Mouse (Mus musculus): ENCODE results near the gene Zfp592. TPM values are rescaled to one million over a fixed set of nuclear protein-coding genes. Genes with fewer than 3 reads are reported as not detected.
"Not testable (repeated sequence)": the region's sequence is repeated elsewhere in the genome, so short reads cannot be mapped to it uniquely, and the experiment has no call there.

The Zfp592 gene
- polyA plus RNA-seq, 1 experiment from 2014 or later: 10.1 TPM

DNA sequence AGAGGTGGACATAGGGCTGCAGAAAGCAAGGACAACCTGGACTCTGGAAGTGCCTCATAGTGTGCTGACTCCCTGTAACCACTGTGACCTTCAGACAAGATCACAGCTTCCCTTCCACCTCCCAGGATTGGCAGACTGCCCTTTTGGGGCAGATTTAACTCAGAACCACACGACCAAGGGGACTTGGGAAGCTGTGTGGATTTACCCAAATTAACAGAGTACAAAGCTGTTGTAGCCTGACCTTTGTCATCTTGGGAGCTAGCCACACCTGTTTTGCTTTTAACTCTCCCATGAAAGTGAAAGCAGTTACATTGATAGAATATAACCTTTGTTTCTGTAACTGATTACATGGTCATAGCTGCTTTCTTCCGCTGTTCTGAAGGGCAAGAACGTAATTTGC is 22.6 kb upstream of the Zfp592 start:
- Histone ChIP-seq H3K36me3 (ENCODE audit: control insufficient read depth, insufficient read depth) (no peaks in the 10 kb centered on the region), H3K27ac (ENCODE audit: low read length) (no peak overlapping the region; the same call in 1 of the 2 replicates), H3K9ac (ENCODE audit: low read length) (no peak overlapping the region), H3K4me2 (ENCODE audit: low read depth, low read length) (no peak overlapping the region), H3K4me1 (ENCODE audit: control insufficient read depth, insufficient read depth, low read length) (peaks cover 5% of the 10 kb centered on the region; the same call in 1 of the 2 replicates), H3K27me3 (ENCODE audit: control insufficient read depth, insufficient read depth, low read length) (no peaks in the 10 kb centered on the region), H3K9me3 (replicated peaks; ENCODE audit: control insufficient read depth, low read length) (peaks cover 7% of the 10 kb centered on the region; the same call in 1 of the 2 replicates), H3K4me3 (ENCODE audit: low read length) (no peak overlapping the region)
- 61% methylated on average over 3 of the region's 3 CpGs for WGBS
- no peak for ATAC-seq (replicated peaks; ENCODE audit: extremely low read depth, insufficient read depth, low FRiP score)

DNA sequence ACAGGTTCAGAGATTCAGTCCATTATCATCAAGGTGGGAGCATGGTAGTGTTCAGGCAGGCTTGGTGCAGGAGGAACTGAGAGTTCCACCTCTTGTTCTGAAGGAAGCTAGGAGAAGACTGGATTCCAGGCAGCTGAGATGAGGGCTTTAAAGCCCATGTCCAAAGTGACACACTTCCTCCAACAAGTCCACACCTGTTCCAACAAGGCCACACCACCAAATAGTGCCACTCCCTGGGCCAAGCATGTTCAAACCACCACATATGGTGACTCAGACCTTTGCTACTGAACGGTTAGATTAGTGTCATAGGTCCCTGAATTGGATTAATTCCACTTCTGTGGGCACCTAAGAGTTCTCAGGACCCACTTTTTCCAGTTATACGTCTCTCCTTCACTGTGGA is 22.1 kb upstream of the Zfp592 start:
- Histone ChIP-seq H3K4me2 (ENCODE audit: low read depth, low read length) (no peak overlapping the region), H3K27me3 (ENCODE audit: control insufficient read depth, insufficient read depth, low read length) (no peaks in the 10 kb centered on the region), H3K36me3 (ENCODE audit: control insufficient read depth, insufficient read depth) (no peaks in the 10 kb centered on the region), H3K9me3 (replicated peaks; ENCODE audit: control insufficient read depth, low read length) (peaks cover 6% of the 10 kb centered on the region; the same call in 1 of the 2 replicates), H3K27ac (ENCODE audit: low read length) (no peak overlapping the region), H3K4me1 (ENCODE audit: control insufficient read depth, insufficient read depth, low read length) (peaks cover 5% of the 10 kb centered on the region; the same call in 1 of the 2 replicates), H3K9ac (ENCODE audit: low read length) (no peak overlapping the region), H3K4me3 (ENCODE audit: low read length) (no peak overlapping the region)
- no peak for ATAC-seq (replicated peaks; ENCODE audit: extremely low read depth, insufficient read depth, low FRiP score)
- 84% methylated on average over 2 of the region's 2 CpGs for WGBS

DNA sequence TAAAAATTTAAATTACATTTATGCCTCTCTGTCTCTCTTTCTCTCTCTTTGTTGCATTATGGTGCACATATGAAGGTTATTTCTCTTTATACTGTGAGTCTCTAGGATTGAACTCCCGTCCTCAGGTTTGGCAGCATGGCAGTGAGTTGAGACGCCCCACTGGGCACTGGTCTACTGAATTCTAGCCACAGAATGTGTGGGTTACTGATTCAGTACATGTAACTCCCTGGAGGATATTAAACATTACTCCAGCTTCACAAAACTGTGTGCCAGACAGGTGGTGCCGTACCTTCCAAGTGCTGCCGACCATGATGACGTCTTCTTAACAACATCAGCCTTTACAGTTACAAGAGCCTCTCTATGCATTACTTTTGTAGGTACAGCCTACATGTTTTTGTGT is 21.4 kb upstream of the Zfp592 start:
- no peak overlapping the region for H3K27ac ChIP-seq (ENCODE audit: low read length)
- WGBS: 92% methylated on average over 5 of the region's 5 CpGs
- no peak overlapping the region for H3K4me2 ChIP-seq (ENCODE audit: low read depth, low read length)
- H3K9me3 ChIP-seq (replicated peaks; ENCODE audit: control insufficient read depth, low read length): peaks cover 4% of the 10 kb centered on the region; the same call in 1 of the 2 replicates
- H3K4me3 ChIP-seq (ENCODE audit: low read length): no peak overlapping the region
- no peaks in the 10 kb centered on the region for H3K36me3 ChIP-seq (ENCODE audit: control insufficient read depth, insufficient read depth)
- no peak overlapping the region for H3K9ac ChIP-seq (ENCODE audit: low read length)
- no peaks in the 10 kb centered on the region for H3K27me3 ChIP-seq (ENCODE audit: control insufficient read depth, insufficient read depth, low read length)
- peaks cover 5% of the 10 kb centered on the region; the same call in 1 of the 2 replicates for H3K4me1 ChIP-seq (ENCODE audit: control insufficient read depth, insufficient read depth, low read length)
- no peak for ATAC-seq (replicated peaks; ENCODE audit: extremely low read depth, insufficient read depth, low FRiP score)

DNA sequence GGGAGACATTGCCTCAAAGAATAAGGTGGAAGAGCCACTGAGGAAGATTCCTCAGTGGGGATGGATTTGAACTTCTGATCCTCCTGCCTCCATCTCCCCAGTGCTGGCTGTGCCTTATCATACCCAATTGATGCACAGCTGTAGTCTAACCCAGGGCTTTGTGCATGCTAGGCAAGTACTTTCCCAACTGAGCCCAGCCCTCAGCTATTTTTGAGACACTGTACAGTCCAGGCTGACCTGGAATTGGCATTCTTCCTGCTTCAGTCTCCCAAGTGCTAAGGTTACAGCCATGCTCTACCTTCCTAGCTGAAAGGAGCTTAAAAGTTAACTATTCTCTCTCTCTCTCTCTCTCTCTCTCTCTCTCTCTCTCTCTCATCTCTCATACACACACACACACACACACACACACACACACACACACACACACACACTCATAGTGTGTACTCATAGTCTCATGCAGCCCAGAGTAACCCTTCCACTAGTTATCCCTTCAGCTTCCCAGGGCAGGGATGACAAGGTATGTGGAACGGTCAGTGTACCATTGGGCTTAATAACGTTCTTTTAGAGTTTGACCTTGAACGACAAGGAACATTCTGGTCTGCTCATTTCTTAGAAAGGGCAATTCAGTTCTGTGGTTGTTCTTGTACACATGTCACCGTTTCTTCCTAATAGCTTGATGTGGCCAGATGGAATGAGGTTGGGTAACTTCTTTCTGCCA is 20.4 kb upstream of the Zfp592 start:
- H3K9ac ChIP-seq (ENCODE audit: low read length); H3K4me1 ChIP-seq (ENCODE audit: control insufficient read depth, insufficient read depth, low read length): not testable (repeated sequence)
- WGBS: 61% methylated on average over 4 of the region's 4 CpGs

DNA sequence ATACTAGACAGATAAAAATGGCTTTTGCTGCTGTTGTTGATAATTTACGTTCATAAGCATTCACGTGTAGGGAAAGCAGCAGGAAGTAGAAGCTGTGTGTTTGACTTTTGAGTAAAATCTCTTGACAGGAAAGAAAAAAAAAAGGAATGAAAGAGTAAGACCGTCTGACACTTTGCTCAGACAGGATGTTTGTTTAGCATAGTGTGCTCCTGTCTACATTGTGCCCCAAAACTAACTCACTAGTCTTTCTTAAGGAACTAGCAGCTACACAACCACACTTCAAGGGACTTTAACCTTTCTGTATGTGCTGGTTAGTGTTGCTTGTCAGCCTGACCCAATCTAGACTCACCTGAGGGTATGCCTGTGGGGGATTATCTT is 19.9 kb upstream of the Zfp592 start:
- ATAC-seq (replicated peaks; ENCODE audit: extremely low read depth, insufficient read depth, low FRiP score); H3K4me3 ChIP-seq (ENCODE audit: low read length); H3K4me1 ChIP-seq (ENCODE audit: control insufficient read depth, insufficient read depth, low read length); H3K4me2 ChIP-seq (ENCODE audit: low read depth, low read length); H3K27me3 ChIP-seq (ENCODE audit: control insufficient read depth, insufficient read depth, low read length); H3K9me3 ChIP-seq (replicated peaks; ENCODE audit: control insufficient read depth, low read length); H3K9ac ChIP-seq (ENCODE audit: low read length); H3K36me3 ChIP-seq (ENCODE audit: control insufficient read depth, insufficient read depth); H3K27ac ChIP-seq (ENCODE audit: low read length): not testable (repeated sequence)
- 43% methylated on average over 3 of the region's 3 CpGs for WGBS

More for the DNA sequence above, 20.4 kb upstream of the Zfp592 start:
- H3K36me3 ChIP-seq (ENCODE audit: control insufficient read depth, insufficient read depth); H3K27ac ChIP-seq (ENCODE audit: low read length); H3K4me3 ChIP-seq (ENCODE audit: low read length); H3K27me3 ChIP-seq (ENCODE audit: control insufficient read depth, insufficient read depth, low read length); H3K4me2 ChIP-seq (ENCODE audit: low read depth, low read length); H3K9me3 ChIP-seq (replicated peaks; ENCODE audit: control insufficient read depth, low read length): not testable (repeated sequence)
- peak; percentile 32; the same call in 1 of the 2 replicates for ATAC-seq (replicated peaks; ENCODE audit: extremely low read depth, insufficient read depth, low FRiP score)

DNA sequence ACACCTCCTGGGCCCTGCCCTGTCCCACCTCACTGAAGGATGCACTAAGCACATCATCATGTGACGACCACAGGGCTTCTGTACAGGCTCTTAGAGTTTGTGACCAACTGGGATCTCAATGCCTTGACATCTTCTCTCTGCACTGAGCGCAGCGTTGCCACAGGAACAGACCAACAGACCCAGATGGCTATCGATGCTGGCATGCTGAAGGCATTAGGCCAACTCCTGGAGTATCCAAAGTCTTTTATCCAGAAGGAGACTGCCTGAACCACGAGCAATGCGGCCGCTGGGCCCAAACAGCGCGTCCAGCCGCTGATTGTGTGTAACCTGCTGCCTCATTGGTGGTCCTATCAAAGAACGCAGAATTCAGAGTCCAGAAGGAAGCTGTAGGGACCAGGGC is 12.9 kb upstream of the Zfp592 start:
- Histone ChIP-seq H3K27me3 (ENCODE audit: control insufficient read depth, insufficient read depth, low read length) (no peaks in the 10 kb centered on the region), H3K9me3 (replicated peaks; ENCODE audit: control insufficient read depth, low read length) (no peaks in the 10 kb centered on the region), H3K27ac (ENCODE audit: low read length) (no peak overlapping the region), H3K9ac (ENCODE audit: low read length) (no peak overlapping the region), H3K4me2 (ENCODE audit: low read depth, low read length) (no peak overlapping the region), H3K4me1 (ENCODE audit: control insufficient read depth, insufficient read depth, low read length) (no peaks in the 10 kb centered on the region), H3K4me3 (ENCODE audit: low read length) (no peak overlapping the region), H3K36me3 (ENCODE audit: control insufficient read depth, insufficient read depth) (no peaks in the 10 kb centered on the region)
- ATAC-seq (replicated peaks; ENCODE audit: extremely low read depth, insufficient read depth, low FRiP score): no peak
- WGBS: 88% methylated on average over 11 of the region's 11 CpGs

DNA sequence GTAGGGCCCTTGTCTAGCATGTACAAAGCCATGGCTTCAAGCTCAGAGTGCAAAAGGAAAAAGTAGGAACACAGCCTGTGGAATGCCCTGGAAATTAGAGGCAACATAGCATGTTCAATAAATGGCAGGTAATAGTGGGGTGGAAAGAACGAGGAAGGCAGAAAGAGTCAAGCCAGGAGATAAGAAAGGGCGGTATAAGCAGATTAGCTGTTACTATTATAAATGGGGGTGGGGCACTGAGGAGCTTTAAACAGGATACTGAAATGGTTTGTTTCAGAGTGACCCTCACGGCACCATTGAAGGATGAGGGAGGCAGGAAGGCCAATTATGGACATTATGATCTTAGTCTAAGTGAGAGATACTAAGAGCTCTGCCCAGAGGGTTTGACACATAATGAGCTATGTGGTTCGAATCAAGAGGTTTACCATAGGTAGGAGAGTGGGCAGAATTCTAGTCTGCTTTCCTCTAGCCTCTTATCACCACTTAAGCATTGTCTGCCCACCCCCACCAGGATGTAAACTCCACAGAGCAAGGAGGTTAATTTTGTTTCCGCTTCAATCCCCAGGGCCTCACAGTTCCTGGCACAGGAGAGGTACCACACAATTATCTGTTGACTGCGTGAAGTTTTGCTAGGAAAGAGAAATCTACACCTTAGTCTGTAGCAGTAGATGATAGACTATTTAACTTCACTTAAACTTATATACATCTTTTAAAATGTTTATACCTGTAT is 6.9 kb upstream of the Zfp592 start:
- Histone ChIP-seq H3K4me1 (ENCODE audit: control insufficient read depth, insufficient read depth, low read length) (peaks cover 16% of the 10 kb centered on the region), H3K27me3 (ENCODE audit: control insufficient read depth, insufficient read depth, low read length) (no peaks in the 10 kb centered on the region), H3K4me2 (ENCODE audit: low read depth, low read length) (peak overlapping the region; percentile 20; the same call in 1 of the 2 replicates), H3K27ac (ENCODE audit: low read length) (no peak overlapping the region), H3K9me3 (replicated peaks; ENCODE audit: control insufficient read depth, low read length) (no peaks in the 10 kb centered on the region), H3K9ac (ENCODE audit: low read length) (no peak overlapping the region), H3K36me3 (ENCODE audit: control insufficient read depth, insufficient read depth) (no peaks in the 10 kb centered on the region), H3K4me3 (ENCODE audit: low read length) (no peak overlapping the region)
- WGBS: 11% methylated on average over 6 of the region's 6 CpGs
- ATAC-seq (replicated peaks; ENCODE audit: extremely low read depth, insufficient read depth, low FRiP score): no peak

DNA sequence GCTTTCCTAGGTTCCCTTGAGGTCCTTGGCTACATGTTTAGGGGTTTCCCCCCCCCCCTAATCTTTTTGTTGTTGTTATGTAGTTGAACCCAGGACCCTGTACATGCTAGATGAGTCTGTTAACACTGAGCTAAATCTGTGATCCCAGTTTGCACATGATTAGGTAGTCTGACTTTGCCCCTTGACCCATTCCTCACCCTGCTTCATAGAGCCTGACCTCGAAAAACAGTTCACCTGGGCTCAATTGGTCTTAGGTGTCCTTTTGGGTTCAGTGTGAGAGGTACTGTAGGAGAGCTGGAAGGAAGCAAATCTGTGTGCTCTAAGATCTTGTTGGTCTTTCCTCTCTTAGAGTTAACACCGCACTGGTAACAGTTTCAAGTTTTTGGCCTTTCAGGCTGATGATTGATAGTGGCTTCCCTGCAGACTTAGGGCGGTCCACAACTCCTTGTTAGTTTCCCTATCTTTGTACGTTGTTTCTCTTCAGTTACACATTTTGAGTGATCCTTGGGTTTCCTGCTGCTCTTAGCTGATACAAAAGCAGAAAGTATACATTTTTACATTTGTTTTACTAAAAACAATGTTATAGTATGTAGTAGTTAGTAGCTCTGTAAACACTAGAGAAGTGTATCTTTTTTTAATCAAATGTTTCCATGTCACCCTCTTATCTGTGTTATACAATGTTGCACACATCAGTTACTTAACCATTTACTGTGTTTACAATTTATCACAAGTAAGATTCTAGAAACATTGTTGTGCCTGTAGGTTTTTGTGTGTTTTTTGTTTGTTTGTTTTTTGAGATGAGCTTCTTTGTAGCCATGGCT is 5.5 kb upstream of the Zfp592 start:
- Histone ChIP-seq H3K27me3 (ENCODE audit: control insufficient read depth, insufficient read depth, low read length) (no peaks in the 10 kb centered on the region), H3K36me3 (ENCODE audit: control insufficient read depth, insufficient read depth) (no peaks in the 10 kb centered on the region), H3K4me3 (ENCODE audit: low read length) (no peak overlapping the region), H3K4me1 (ENCODE audit: control insufficient read depth, insufficient read depth, low read length) (peaks cover 23% of the 10 kb centered on the region), H3K27ac (ENCODE audit: low read length) (no peak overlapping the region), H3K9me3 (replicated peaks; ENCODE audit: control insufficient read depth, low read length) (no peaks in the 10 kb centered on the region), H3K9ac (ENCODE audit: low read length) (no peak overlapping the region), H3K4me2 (ENCODE audit: low read depth, low read length) (no peak overlapping the region)
- ATAC-seq (replicated peaks; ENCODE audit: extremely low read depth, insufficient read depth, low FRiP score): no peak
- WGBS: 75% methylated on average over 4 of the region's 4 CpGs
